Mouse (Mus musculus) embryonic facial prominence, embryonic 11.5 days (tissue): ENCODE results near the gene Fcor. TPM values are rescaled to one million over a fixed set of nuclear protein-coding genes. Genes with fewer than 3 reads are reported as not detected.
A peak's percentile ranks its signal among the peaks of the same experiment; 100 is the strongest.

Experiments used
- ATAC-seq: fragments of 200-750 bp; cut with Nextera tagmentation; replicated peaks from 2 replicates; pipeline ENCODE4 v1.8.0; 2017; ENCODE audit warnings: low read depth; ENCODE audit not compliant: insufficient number of reproducible peaks, low FRiP score, low TSS enrichment
- DNase-seq: peaks from one replicate; pipeline ENCODE4 v3.0.0-alpha.2; 2015; ENCODE audit warnings: low spot score
- H3K27ac ChIP-seq: fragments of 300-500 bp; sonication (generic); replicated peaks from 2 replicates; pipeline ENCODE4 v1.5.1; 2014; ENCODE audit warnings: mild to moderate bottlenecking, low read depth, low read length, control low read depth
- H3K27me3 ChIP-seq: fragments of 300-500 bp; sonication (generic); 2 replicates; pipeline ENCODE4 v1.6.1; 2014; ENCODE audit warnings: mild to moderate bottlenecking, low read length, moderate library complexity, mixed read lengths; ENCODE audit not compliant: control insufficient read depth, insufficient read depth
- H3K36me3 ChIP-seq: fragments of 300-500 bp; sonication (generic); replicated peaks from 2 replicates; pipeline ENCODE4 v1.6.1; 2014; ENCODE audit warnings: low read depth, mild to moderate bottlenecking, low read length, moderate library complexity, mixed read lengths; ENCODE audit not compliant: control insufficient read depth, insufficient read depth
- H3K4me1 ChIP-seq: fragments of 300-500 bp; sonication (generic); 2 replicates; pipeline ENCODE4 v1.6.1; 2014; ENCODE audit warnings: low read length, mixed read lengths; ENCODE audit not compliant: control insufficient read depth, insufficient read depth
- H3K4me2 ChIP-seq: fragments of 300-500 bp; sonication (generic); 2 replicates; pipeline ENCODE4 v1.6.1; 2014; ENCODE audit warnings: low read depth, mild to moderate bottlenecking, control low read depth, low read length, moderate library complexity
- H3K4me3 ChIP-seq: fragments of 300-500 bp; sonication (generic); 2 replicates; pipeline ENCODE4 v1.5.1; 2014; ENCODE audit warnings: low read depth, low read length, control low read depth
- H3K9ac ChIP-seq: fragments of 300-500 bp; sonication (generic); replicated peaks from 2 replicates; pipeline ENCODE4 v1.6.1; 2014; ENCODE audit warnings: mild to moderate bottlenecking, control low read depth, low read length
- H3K9me3 ChIP-seq: fragments of 300-500 bp; sonication (generic); replicated peaks from 2 replicates; pipeline ENCODE4 v1.6.1; 2016; ENCODE audit warnings: mild to moderate bottlenecking, low read length, inconsistent platforms, mixed read lengths; ENCODE audit not compliant: control insufficient read depth
- WGBS: fragments of 180-500 bp; shearing (Covaris S2); extraction: QIAGEN DNeasy Blood & Tissue Kit; methylation state at CpG from one replicate; pipeline ENCODE4 v1.1.7; 2014; 5-methylcytosine and 5-hydroxymethylcytosine counted together
- polyA plus RNA-seq: library from polyadenylated mRNA; unstranded; fragments of >200 nt; fragmentation: Nextera tagmentation; extraction: Ambion mirVana; gene quantifications from 2 replicates; pipeline ENCODE4 v1.2.1, GENCODE M21; 2014

The Fcor gene
- polyA plus RNA-seq, 1 experiment from 2014 or later: 7.8 TPM

DNA sequence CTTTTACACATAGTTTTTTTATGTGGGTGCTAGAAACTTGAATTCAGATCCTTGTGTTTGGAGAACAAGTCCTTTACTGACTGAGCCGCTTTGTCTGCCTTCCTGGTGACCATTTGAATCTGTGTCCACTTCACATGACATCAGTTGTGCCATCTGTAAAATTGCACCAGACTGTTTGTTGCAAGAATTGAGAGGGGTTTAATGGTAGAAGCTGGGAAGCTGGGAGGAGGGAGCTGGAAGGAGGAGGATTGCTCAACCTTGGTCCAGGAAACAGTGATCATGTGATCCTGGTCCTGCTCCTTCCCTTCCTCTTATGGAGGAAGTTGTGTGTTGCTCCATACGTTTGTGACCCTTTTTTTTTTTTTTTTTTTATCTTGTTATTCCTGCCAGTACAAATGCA, 23.9 kb downstream of the Fcor start:
- no peak overlapping the region for H3K27ac ChIP-seq
- H3K36me3 ChIP-seq: no peaks in the 10 kb centered on the region
- no peaks in the 10 kb centered on the region for H3K4me1 ChIP-seq
- no peaks in the 10 kb centered on the region for H3K27me3 ChIP-seq
- DNase-seq (no peak), ATAC-seq (no peak)
- H3K4me3 ChIP-seq: no peak overlapping the region
- 57% methylated on average over 2 of the region's 2 CpGs for WGBS
- H3K9me3 ChIP-seq: no peaks in the 10 kb centered on the region
- H3K9ac ChIP-seq: no peak overlapping the region
- H3K4me2 ChIP-seq: no peak overlapping the region

DNA sequence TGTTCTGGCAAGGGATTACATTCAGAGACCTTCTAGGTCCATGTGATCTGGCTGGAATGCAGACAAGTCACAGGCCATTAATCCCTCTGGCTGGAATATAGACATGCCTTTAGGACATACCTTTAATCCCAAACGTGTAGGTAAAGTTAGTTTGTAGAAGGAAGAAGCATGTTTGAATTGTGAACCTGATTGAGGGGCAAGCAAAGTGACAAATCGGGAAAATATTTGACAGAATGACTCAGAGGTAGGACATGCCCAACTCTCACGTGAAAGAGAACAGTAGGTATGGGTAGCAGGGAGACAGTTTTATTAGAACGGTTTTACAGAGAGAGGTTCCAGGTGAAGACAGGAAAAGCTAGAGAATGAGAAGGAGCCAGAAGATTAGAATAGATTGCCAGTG, 24.6 kb downstream of the Fcor start:
- Histone ChIP-seq H3K9ac (no peak overlapping the region), H3K4me3 (no peak overlapping the region), H3K27me3 (no peaks in the 10 kb centered on the region), H3K4me1 (no peaks in the 10 kb centered on the region), H3K9me3 (no peaks in the 10 kb centered on the region), H3K36me3 (no peaks in the 10 kb centered on the region), H3K4me2 (no peak overlapping the region), H3K27ac (no peak overlapping the region)
- DNase-seq (no peak), ATAC-seq (no peak)
- WGBS: 78% methylated on average over 4 of the region's 4 CpGs

DNA sequence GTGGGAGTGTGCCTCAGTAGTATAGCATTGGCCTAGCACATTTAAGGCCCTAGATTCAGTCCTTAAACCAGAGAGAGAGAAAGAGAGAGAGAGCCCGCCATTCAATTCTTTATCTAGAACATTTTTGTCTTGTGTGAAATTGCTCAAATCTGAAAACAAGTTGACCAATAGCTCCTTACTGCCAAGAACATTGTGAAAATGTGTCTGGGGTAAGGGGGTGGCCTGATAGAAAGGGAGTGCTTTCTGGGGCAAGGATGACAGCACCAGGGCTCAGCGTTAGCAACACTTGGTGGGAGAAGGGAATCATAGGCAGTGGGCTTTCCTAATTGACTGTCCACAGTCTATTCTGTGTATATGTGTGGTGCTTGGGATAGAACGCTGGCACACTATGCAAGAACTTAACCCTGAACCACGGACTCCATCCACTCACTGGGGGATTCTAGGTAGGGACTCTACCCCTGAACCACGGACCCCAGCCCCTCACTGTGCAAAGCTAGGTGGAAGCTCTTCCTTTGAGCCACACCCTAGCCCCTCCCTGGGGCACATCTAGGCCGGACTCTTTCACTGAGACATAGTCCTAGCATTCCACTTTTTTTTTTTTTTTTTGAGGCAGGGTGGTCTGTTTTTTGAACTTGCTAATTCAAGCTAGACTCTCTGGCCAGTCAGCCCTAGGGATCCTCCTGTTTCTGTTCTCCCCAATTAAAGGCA, 25.2 kb downstream of the Fcor start:
- Histone ChIP-seq H3K4me3 (no peak overlapping the region), H3K27me3 (no peaks in the 10 kb centered on the region), H3K4me1 (no peaks in the 10 kb centered on the region), H3K36me3 (no peaks in the 10 kb centered on the region), H3K9me3 (no peaks in the 10 kb centered on the region), H3K9ac (no peak overlapping the region), H3K4me2 (no peak overlapping the region), H3K27ac (no peak overlapping the region)
- ATAC-seq (no peak), DNase-seq (no peak)
- WGBS: 77% methylated on average over 6 of the region's 6 CpGs

DNA sequence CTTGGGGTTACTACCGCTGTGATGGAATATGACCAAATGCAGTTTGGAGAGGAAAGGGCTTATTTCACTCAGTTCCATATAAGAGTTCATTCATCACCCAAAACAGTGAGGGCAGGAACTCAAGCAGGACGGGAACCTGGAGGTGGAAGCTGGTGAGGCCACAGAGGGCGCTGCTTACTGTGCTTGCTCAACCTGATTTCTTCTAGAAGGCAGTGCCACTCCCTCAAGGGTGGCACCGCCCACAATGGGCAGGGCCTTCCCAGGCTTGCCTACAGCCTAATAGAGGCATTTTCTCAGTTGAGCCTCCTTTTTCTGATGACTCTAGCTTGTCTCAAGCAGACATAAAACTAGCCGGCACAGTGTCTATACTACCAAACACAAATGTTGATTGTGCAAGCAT, 26.4 kb downstream of the Fcor start:
- Histone ChIP-seq H3K4me3 (no peak overlapping the region), H3K9me3 (no peaks in the 10 kb centered on the region), H3K27me3 (no peaks in the 10 kb centered on the region), H3K9ac (no peak overlapping the region), H3K4me1 (no peaks in the 10 kb centered on the region), H3K4me2 (no peak overlapping the region), H3K36me3 (no peaks in the 10 kb centered on the region), H3K27ac (no peak overlapping the region)
- peak; percentile 24 for DNase-seq
- ATAC-seq: no peak
- WGBS: 20% methylated on average over 5 of the region's 5 CpGs

DNA sequence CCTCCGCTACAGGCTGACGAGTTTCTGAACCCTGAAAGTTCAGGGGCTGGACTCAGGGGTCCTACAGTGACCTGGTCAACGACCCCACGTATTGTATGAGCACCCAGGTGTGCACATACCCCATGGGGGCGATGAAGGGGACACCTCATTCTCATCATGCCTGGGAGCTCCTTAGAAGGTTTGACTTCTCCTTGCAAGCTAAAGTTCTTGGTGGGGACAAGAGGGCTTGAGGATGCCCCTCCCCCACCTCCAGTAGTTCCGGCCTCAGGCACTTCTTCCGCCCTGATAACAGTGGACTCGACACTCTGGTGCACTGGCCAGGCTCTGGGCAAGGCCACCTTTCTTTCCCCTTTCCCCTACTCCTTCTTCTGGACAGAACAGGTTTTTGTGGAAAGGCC, 40.7 kb downstream of the Fcor start:
- DNase-seq (peak; percentile 4), ATAC-seq (no peak)
- Histone ChIP-seq H3K4me3 (peak overlapping the region; percentile 49), H3K27ac (no peak overlapping the region), H3K4me1 (no peaks in the 10 kb centered on the region), H3K9ac (peak overlapping the region; percentile 56), H3K27me3 (peaks cover 2% of the 10 kb centered on the region; the same call in 1 of the 2 replicates), H3K4me2 (peak overlapping the region; percentile 69), H3K9me3 (no peaks in the 10 kb centered on the region), H3K36me3 (no peaks in the 10 kb centered on the region)
- 18% methylated on average over 8 of the region's 8 CpGs for WGBS

DNA sequence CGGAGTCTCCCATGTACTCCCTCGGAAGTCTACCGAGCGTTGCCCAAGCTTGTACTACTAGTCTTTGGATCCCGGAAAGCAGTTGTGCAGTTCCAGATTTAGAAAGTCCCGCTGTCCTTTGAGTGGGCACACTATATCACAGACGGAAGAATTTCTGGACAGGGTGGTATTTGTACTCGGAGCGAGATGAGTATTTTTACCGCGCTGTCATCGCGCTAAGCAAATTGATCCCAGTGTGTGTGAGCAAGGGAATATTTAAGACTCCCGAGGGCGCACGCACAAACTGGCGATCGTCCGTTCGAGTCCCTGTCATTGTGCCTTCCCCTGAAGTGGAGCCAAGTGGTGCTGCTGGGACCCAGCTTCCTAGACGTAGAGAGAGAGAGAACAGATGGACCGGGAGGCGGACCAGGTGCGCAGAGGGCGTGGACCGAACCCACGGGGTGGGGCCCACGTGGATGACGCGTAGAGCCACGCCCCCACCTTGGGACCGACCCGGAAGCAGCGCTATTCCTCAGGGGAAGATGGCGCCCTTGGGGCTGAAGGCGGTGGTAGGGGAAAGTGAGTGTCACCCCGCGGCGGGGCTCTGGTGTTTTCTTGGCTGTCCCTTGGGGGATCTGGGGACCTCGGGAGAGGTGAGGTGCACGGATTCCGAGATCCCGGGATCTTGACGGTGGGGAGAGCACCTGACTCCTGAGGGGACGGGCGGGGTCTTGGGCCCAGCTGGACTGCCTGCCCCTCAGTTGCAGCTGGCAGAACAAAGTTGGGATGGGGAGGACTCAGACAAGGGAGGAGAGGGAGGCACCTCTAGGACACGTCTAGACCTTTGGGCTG, 41.3 kb downstream of the Fcor start, which contains the start of gene Stxbp2:
TSS of gene Stxbp2 (plus strand) at position 309 of the 831 bp plus-strand sequence.
- no peaks in the 10 kb centered on the region for H3K36me3 ChIP-seq
- ATAC-seq (peak; percentile 68), DNase-seq (peak; percentile 70)
- peak within 1 kb of the TSS; percentile 49 for H3K4me3 ChIP-seq
- H3K9ac ChIP-seq: peak within 1 kb of the TSS; percentile 56
- H3K4me2 ChIP-seq: peak within 1 kb of the TSS; percentile 69
- no peaks in the 10 kb centered on the region for H3K4me1 ChIP-seq
- H3K9me3 ChIP-seq: no peaks in the 10 kb centered on the region
- peaks cover 2% of the 10 kb centered on the region; the same call in 1 of the 2 replicates for H3K27me3 ChIP-seq
- WGBS: 8% methylated on average over 47 of the region's 47 CpGs
- no peak within 1 kb of the TSS for H3K27ac ChIP-seq

DNA sequence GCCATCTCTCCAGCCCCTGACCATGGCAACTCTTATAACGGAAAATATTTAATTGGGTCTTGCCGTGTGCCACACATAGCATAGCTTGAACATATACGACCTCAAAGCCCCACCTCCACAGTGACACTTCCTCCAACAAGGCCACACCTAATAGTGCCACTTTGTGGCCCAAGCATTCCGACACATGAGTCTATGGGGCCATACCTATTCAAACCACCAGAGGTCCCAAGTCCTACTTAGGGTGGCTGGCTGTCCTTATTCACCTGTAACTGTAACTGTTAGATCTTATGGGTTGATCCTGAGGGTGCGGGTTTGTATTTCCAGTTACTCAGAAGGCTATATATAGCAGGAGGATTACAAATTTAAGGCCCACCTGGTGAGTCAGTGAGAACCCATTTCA, 44.1 kb downstream of the Fcor start:
- H3K9me3 ChIP-seq: no peaks in the 10 kb centered on the region
- no peak overlapping the region for H3K4me2 ChIP-seq
- no peak for ATAC-seq
- H3K9ac ChIP-seq: no peak overlapping the region
- no peaks in the 10 kb centered on the region for H3K36me3 ChIP-seq
- WGBS: 25% methylated on average over 5 of the region's 5 CpGs
- H3K4me3 ChIP-seq: no peak overlapping the region
- H3K27ac ChIP-seq: no peak overlapping the region
- DNase-seq: peak; percentile 49
- peaks cover 2% of the 10 kb centered on the region; the same call in 1 of the 2 replicates for H3K27me3 ChIP-seq
- no peaks in the 10 kb centered on the region for H3K4me1 ChIP-seq

DNA sequence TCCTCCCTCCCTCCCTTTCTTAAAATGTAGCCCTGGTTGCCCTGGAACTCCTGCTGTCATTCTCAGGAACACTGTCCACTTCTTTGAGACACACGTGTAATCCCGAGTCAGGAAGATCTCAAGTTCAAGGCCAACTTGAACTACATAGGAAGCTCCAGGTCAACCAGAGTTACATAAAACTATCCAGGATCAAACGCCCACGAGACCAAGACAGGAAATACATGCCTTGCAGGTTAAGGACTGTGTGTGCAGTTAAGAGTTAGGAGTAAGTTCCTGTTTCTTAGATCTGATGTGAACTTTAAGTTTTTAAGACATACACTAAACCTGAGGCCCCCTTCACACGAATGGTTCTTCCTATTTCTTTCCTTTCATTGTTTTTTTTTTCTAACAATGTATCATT, 45.2 kb downstream of the Fcor start:
- 60% methylated on average over 5 of the region's 5 CpGs for WGBS
- Histone ChIP-seq H3K4me3 (no peak overlapping the region), H3K27me3 (peaks cover 2% of the 10 kb centered on the region; the same call in 1 of the 2 replicates)

More for the DNA sequence above, 45.2 kb downstream of the Fcor start:
- ATAC-seq (no peak), DNase-seq (no peak)
- no peaks in the 10 kb centered on the region for H3K9me3 ChIP-seq
- H3K36me3 ChIP-seq: no peaks in the 10 kb centered on the region
- H3K4me1 ChIP-seq: no peaks in the 10 kb centered on the region
- H3K27ac ChIP-seq: no peak overlapping the region
- no peak overlapping the region for H3K4me2 ChIP-seq
- no peak overlapping the region for H3K9ac ChIP-seq
